In genomic region chr9:112151177-112151576, GRCm38 (mm10) we compare ENCODE assay signal across 26 mouse cellular contexts.
"Had no signal": no experiment of that assay in that cellular context is flagged by ENCODE, and none has a peak within 500 bp of the region (broad histone marks: within the 10 kb centered on the region; RNA-seq: fewer than 3 reads in every experiment).

No protein-coding gene starts in this region.

- H3K4me2 ChIP-seq: heart, embryonic 12.5 days; hindbrain, embryonic 12.5 days; hindbrain, embryonic 14.5 days; intestine, embryonic 15.5 days; limb, embryonic 12.5 days; liver, embryonic 11.5 days; liver, embryonic 13.5 days; liver, embryonic 15.5 days had no signal

- H3K4me1 ChIP-seq: heart, embryonic 10.5 days; heart, embryonic 12.5 days; hindbrain, embryonic 10.5 days; hindbrain, embryonic 12.5 days; intestine, embryonic 15.5 days; limb, embryonic 10.5 days; limb, embryonic 12.5 days had no signal

- H3K9ac ChIP-seq: heart, embryonic 12.5 days; hindbrain, embryonic 12.5 days; hindbrain, embryonic 14.5 days; intestine, embryonic 15.5 days; limb, embryonic 12.5 days; liver, embryonic 13.5 days; liver, embryonic 15.5 days had no signal

- H3K4me3 ChIP-seq: gastrocnemius, adult 2 months; heart, embryonic 10.5 days; heart, embryonic 12.5 days; hindbrain, embryonic 10.5 days; hindbrain, embryonic 12.5 days; intestine, embryonic 15.5 days; layer of hippocampus, adult 2 months; left cerebral cortex, adult 2 months; limb, embryonic 10.5 days; limb, embryonic 12.5 days; liver, embryonic 13.5 days; liver, embryonic 15.5 days had no signal

- DNase-seq: gastrocnemius, adult 2 months; gastrocnemius, postnatal 10 days; gastrocnemius, postnatal 25 days; heart, adult 18-20 months; heart, postnatal 10 days; heart, postnatal 4 days; kidney, adult 2 months; kidney, postnatal 10 days; kidney, postnatal 36 days; liver; liver, embryonic 13.5 days had no signal

- H3K27me3 ChIP-seq: heart, embryonic 12.5 days; hindbrain, embryonic 12.5 days; intestine, embryonic 15.5 days; limb, embryonic 12.5 days; liver, embryonic 13.5 days; liver, embryonic 15.5 days had no signal

- H3K9me3 ChIP-seq: heart, embryonic 10.5 days; heart, embryonic 12.5 days; hindbrain, embryonic 10.5 days; hindbrain, embryonic 12.5 days; intestine, embryonic 15.5 days; limb, embryonic 10.5 days; limb, embryonic 12.5 days; liver, embryonic 13.5 days; liver, embryonic 15.5 days had no signal

- H3K27ac ChIP-seq: gastrocnemius, adult 2 months; heart, embryonic 10.5 days; hindbrain, embryonic 10.5 days; hindbrain, embryonic 12.5 days; hindbrain, embryonic 14.5 days; intestine, embryonic 15.5 days; layer of hippocampus, adult 2 months; left cerebral cortex, adult 2 months; limb, embryonic 10.5 days; limb, embryonic 12.5 days; liver, embryonic 13.5 days; liver, embryonic 15.5 days had no signal

- H3K36me3 ChIP-seq: heart, embryonic 10.5 days; heart, embryonic 12.5 days; hindbrain, embryonic 10.5 days; hindbrain, embryonic 12.5 days; intestine, embryonic 15.5 days; limb, embryonic 10.5 days; limb, embryonic 12.5 days; liver, embryonic 13.5 days; liver, embryonic 15.5 days had no signal

- ATAC-seq: hindbrain, embryonic 16.5 days; inflammation-experienced regulatory T-cells, adult 6 months; intestine, embryonic 15.5 days; intestine, postnatal 0 days had no signal
